In the genomic region with DNA sequence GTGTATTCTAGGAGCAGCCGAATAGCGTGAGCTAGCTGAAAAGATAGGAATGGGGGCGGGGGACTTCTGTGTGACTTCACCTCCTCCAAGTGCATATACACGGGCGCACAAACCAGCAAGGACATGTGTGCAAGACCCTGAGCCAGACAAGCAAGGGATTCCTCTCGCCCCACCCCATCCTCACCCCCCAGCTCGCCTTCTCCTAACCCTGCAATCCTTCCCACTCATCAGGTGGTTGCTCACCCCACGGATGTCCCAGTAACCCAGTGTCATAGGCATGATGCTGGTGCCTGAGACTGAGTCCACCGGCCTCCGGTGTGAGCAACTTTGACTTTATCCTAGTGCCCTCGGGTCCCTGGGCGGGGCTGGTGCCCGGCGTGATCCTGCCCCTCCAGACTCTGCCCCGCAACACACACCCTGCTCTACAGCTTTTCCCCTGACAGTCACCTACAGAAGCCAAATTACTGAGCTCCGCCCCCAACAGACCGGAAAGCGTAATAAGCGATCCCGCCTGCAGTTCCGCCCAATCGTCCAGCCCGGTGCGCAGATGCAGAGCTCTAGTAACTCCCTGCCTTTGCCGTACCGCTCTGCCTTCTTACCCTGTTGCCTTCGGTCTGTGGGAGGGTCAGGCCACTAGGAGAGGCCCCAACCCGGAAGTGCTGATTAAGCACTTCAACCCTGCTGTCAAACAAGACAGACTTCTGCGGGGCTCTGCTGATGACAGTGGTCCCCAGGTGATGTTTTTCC, we compare ENCODE assay signal across 7 mouse cellular contexts. TPM values are rescaled to one million over a fixed set of nuclear protein-coding genes. Genes with fewer than 3 reads are reported as not detected.
DNase-seq lines count a peak whose midpoint lies in the region; ATAC-seq and TF ChIP-seq lines count a peak whose summit lies in the region.

A gene (minus strand): TSS at position 501 of the 747 bp plus-strand sequence.

- TF ChIP-seq CTCF in bone marrow macrophage, adult 2 months (IDR thresholded peaks at IDR 0.05; ENCODE audit: low read depth, low read length) = no peak
- TF ChIP-seq CTCF in heart, adult 2 months (IDR thresholded peaks at IDR 0.05) = peak; percentile 43
- 0 out of 2 replicates have a peak, but pooled peaks have one; percentile 9 for TF ChIP-seq CTCF in kidney, adult 2 months (conservative IDR thresholded peaks at IDR 0.05; ENCODE audit: insufficient read depth, insufficient read length, low read depth, low read length)
- TF ChIP-seq CTCF in small intestine, adult 2 months (IDR thresholded peaks at IDR 0.05; ENCODE audit: extremely low read depth, insufficient read length, insufficient replicate concordance, low read depth, low read length) = no peak

- H3K4me1 ChIP-seq in bone marrow macrophage, adult 2 months (ENCODE audit: control insufficient read depth, insufficient read depth, low read length) = peaks cover 35% of the 10 kb centered on the region
- peaks cover 6% of the 10 kb centered on the region; the same call in 1 of the 2 replicates for H3K4me1 ChIP-seq in embryonic facial prominence, embryonic 15.5 days
- no peaks in the 10 kb centered on the region for H3K4me1 ChIP-seq in heart, adult 2 months (ENCODE audit: control insufficient read depth, insufficient read depth, low read length)
- H3K4me1 ChIP-seq in kidney, adult 2 months (ENCODE audit: control insufficient read depth, insufficient read depth, low read length) = peaks cover 3% of the 10 kb centered on the region; the same call in 1 of the 2 replicates
- no peaks in the 10 kb centered on the region for H3K4me1 ChIP-seq in limb, embryonic 11.5 days (ENCODE audit: control insufficient read depth, insufficient read depth, low read length)
- peaks cover 14% of the 10 kb centered on the region for H3K4me1 ChIP-seq in midbrain, embryonic 13.5 days (replicated peaks)
- H3K4me1 ChIP-seq in small intestine, adult 2 months (ENCODE audit: control insufficient read depth, insufficient read depth, insufficient read length, low read length) = peaks cover 16% of the 10 kb centered on the region

- H3K9me3 ChIP-seq in embryonic facial prominence, embryonic 15.5 days (replicated peaks) = no peaks in the 10 kb centered on the region
- no peaks in the 10 kb centered on the region for H3K9me3 ChIP-seq in limb, embryonic 11.5 days (ENCODE audit: control insufficient read depth, low read length)
- no peaks in the 10 kb centered on the region for H3K9me3 ChIP-seq in midbrain, embryonic 13.5 days

- H3K4me2 ChIP-seq in embryonic facial prominence, embryonic 15.5 days (replicated peaks) = peak within 1 kb of the TSS; percentile 76
- peak within 1 kb of the TSS; percentile 87 for H3K4me2 ChIP-seq in limb, embryonic 11.5 days (ENCODE audit: low read depth, severe bottlenecking)
- H3K4me2 ChIP-seq in midbrain, embryonic 13.5 days (replicated peaks) = peak within 1 kb of the TSS; percentile 83

- H3K27me3 ChIP-seq in embryonic facial prominence, embryonic 15.5 days = no peaks in the 10 kb centered on the region
- no peaks in the 10 kb centered on the region for H3K27me3 ChIP-seq in heart, adult 2 months (ENCODE audit: control insufficient read depth, insufficient read depth, low read length)
- no peaks in the 10 kb centered on the region for H3K27me3 ChIP-seq in kidney, adult 2 months (replicated peaks; ENCODE audit: control insufficient read depth, insufficient read depth, low read length)
- H3K27me3 ChIP-seq in limb, embryonic 11.5 days (ENCODE audit: control insufficient read depth, insufficient read depth, low read length) = no peaks in the 10 kb centered on the region
- H3K27me3 ChIP-seq in midbrain, embryonic 13.5 days = peaks cover 6% of the 10 kb centered on the region; the same call in 1 of the 2 replicates
- no peaks in the 10 kb centered on the region for H3K27me3 ChIP-seq in small intestine, adult 2 months (ENCODE audit: control insufficient read depth, insufficient read depth, low read length)

- peak; percentile 88 for ATAC-seq in embryonic facial prominence, embryonic 15.5 days (ENCODE audit: insufficient number of reproducible peaks, low FRiP score, low TSS enrichment, low read depth)
- ATAC-seq in limb, embryonic 11.5 days (ENCODE audit: insufficient number of reproducible peaks, low FRiP score, low TSS enrichment, low read depth) = peak; percentile 89
- peak; percentile 95 for ATAC-seq in midbrain, embryonic 13.5 days

- TF ChIP-seq EP300 in heart, adult 2 months (IDR thresholded peaks at IDR 0.05; ENCODE audit: insufficient read depth, low read depth, low read length) = peak; percentile 58; the same call in 1 of the 2 replicates

- H3K79me2 ChIP-seq in heart, adult 2 months (replicated peaks; ENCODE audit: control insufficient read depth, insufficient read depth, low read length) = no peaks in the 10 kb centered on the region

- intact Hi-C loops in heart, adult 2 months (cut with DNase I) = loop anchor here (2.0 kb wide), 1 partner anchor 26 kb away; no protein-coding TSS in a partner anchor

- peak within 1 kb of the TSS; percentile 37; the same call in 1 of the 2 replicates for H3K9ac ChIP-seq in embryonic facial prominence, embryonic 15.5 days
- H3K9ac ChIP-seq in heart, adult 2 months (ENCODE audit: low read depth, low read length) = peak within 1 kb of the TSS; percentile 69
- peak within 1 kb of the TSS; percentile 68 for H3K9ac ChIP-seq in limb, embryonic 11.5 days (ENCODE audit: low read length)
- H3K9ac ChIP-seq in midbrain, embryonic 13.5 days (replicated peaks) = peak within 1 kb of the TSS; percentile 65

- H3K36me3 ChIP-seq in embryonic facial prominence, embryonic 15.5 days = no peaks in the 10 kb centered on the region
- no peaks in the 10 kb centered on the region for H3K36me3 ChIP-seq in heart, adult 2 months (ENCODE audit: control insufficient read depth, insufficient read depth, low read length)
- no peaks in the 10 kb centered on the region for H3K36me3 ChIP-seq in kidney, adult 2 months (ENCODE audit: control insufficient read depth, insufficient read depth, low read length)
- H3K36me3 ChIP-seq in limb, embryonic 11.5 days (ENCODE audit: control insufficient read depth, insufficient read depth, low read length) = no peaks in the 10 kb centered on the region
- H3K36me3 ChIP-seq in midbrain, embryonic 13.5 days = no peaks in the 10 kb centered on the region
- no peaks in the 10 kb centered on the region for H3K36me3 ChIP-seq in small intestine, adult 2 months (ENCODE audit: control insufficient read depth, insufficient read depth, low read length)

- DNase-seq in heart, adult 2 months = peak; percentile 89 to 93
- DNase-seq in kidney, adult 2 months = peak; percentile 96
- peak; percentile 84 for DNase-seq in limb, embryonic 11.5 days (ENCODE audit: low spot score)

- no peak for TF ChIP-seq POLR2A in bone marrow macrophage, adult 2 months (IDR thresholded peaks at IDR 0.05; ENCODE audit: borderline replicate concordance, low read depth, low read length)
- peak; percentile 91 for TF ChIP-seq POLR2A in heart, adult 2 months (IDR thresholded peaks at IDR 0.05; ENCODE audit: insufficient read depth, low read depth, low read length)
- peak; percentile 49 for TF ChIP-seq POLR2A in kidney, adult 2 months (IDR thresholded peaks at IDR 0.05; ENCODE audit: low read depth, low read length)
- TF ChIP-seq POLR2A in small intestine, adult 2 months (IDR thresholded peaks at IDR 0.05; ENCODE audit: low read depth, low read length) = peak; percentile 75

- H3K4me3 ChIP-seq in bone marrow macrophage, adult 2 months (ENCODE audit: insufficient read depth, low read length) = peak within 1 kb of the TSS; percentile 63
- peak within 1 kb of the TSS; percentile 52 for H3K4me3 ChIP-seq in embryonic facial prominence, embryonic 15.5 days (replicated peaks)
- peak within 1 kb of the TSS; percentile 69 for H3K4me3 ChIP-seq in heart, adult 2 months
- H3K4me3 ChIP-seq in kidney, adult 2 months (ENCODE audit: insufficient read depth, low read depth, low read length) = peak within 1 kb of the TSS; percentile 58
- H3K4me3 ChIP-seq in limb, embryonic 11.5 days (ENCODE audit: low read depth, low read length) = peak within 1 kb of the TSS; percentile 53
- peak within 1 kb of the TSS; percentile 53 for H3K4me3 ChIP-seq in midbrain, embryonic 13.5 days (replicated peaks)
- peak within 1 kb of the TSS; percentile 60 for H3K4me3 ChIP-seq in small intestine, adult 2 months (ENCODE audit: low read depth, low read length)

- 4% methylated on average over 29 of the region's 29 CpGs for WGBS in embryonic facial prominence, embryonic 15.5 days
- WGBS in heart, adult 2 months = 7% methylated on average over 29 of the region's 29 CpGs
- WGBS in kidney, adult 2 months = 5% methylated on average over 29 of the region's 29 CpGs
- WGBS in limb, embryonic 11.5 days = 8% methylated on average over 29 of the region's 29 CpGs
- 7% methylated on average over 29 of the region's 29 CpGs for WGBS in midbrain, embryonic 13.5 days
- 3% methylated on average over 29 of the region's 29 CpGs for WGBS in small intestine, adult 2 months

- peak within 1 kb of the TSS; percentile 75 for H3K27ac ChIP-seq in bone marrow macrophage, adult 2 months (ENCODE audit: insufficient read depth, low read depth, low read length)
- H3K27ac ChIP-seq in embryonic facial prominence, embryonic 15.5 days (replicated peaks) = peak within 1 kb of the TSS; percentile 35
- peak within 1 kb of the TSS; percentile 86 for H3K27ac ChIP-seq in heart, adult 2 months
- peak within 1 kb of the TSS; percentile 34 for H3K27ac ChIP-seq in kidney, adult 2 months (ENCODE audit: insufficient read depth, low read depth, low read length)
- no peak within 1 kb of the TSS for H3K27ac ChIP-seq in limb, embryonic 11.5 days (replicated peaks; ENCODE audit: low read depth, low read length)
- peak within 1 kb of the TSS; percentile 16; the same call in 1 of the 2 replicates for H3K27ac ChIP-seq in midbrain, embryonic 13.5 days
- H3K27ac ChIP-seq in small intestine, adult 2 months (ENCODE audit: insufficient read depth, low read depth, low read length) = peak within 1 kb of the TSS; percentile 56

RNA-seq across cellular contexts. Expression of the gene that starts here (rescaled TPM):
- polyA plus RNA-seq in bone marrow macrophage, adult 2 months (2012; ENCODE audit: insufficient read depth, insufficient read length, missing spikeins) = 10.1 and 10.7 TPM in 2 replicates
- 12.7 and 15.3 TPM in 2 replicates for polyA plus RNA-seq in embryonic facial prominence, embryonic 15.5 days (2015; fragmentation: Nextera tagmentation; extraction: Ambion mirVana)
- total RNA-seq in heart, adult 2 months (2021) = 10 to 100 TPM; 11.7 to 11.9 TPM
- 17.1 and 24.6 TPM in 2 replicates for polyA plus RNA-seq in heart, adult 2 months (2012; rRNA removed)
- polyA plus RNA-seq in kidney, adult 2 months (2012; rRNA removed) = 23.4 and 23.9 TPM in 2 replicates
- 13.2 and 15.1 TPM in 2 replicates for polyA plus RNA-seq in limb, embryonic 11.5 days (2014; fragmentation: Nextera tagmentation; extraction: Ambion mirVana)
- 13.8 and 14.2 TPM in 2 replicates for polyA plus RNA-seq in midbrain, embryonic 13.5 days (2015; fragmentation: Nextera tagmentation; extraction: Ambion mirVana)
- polyA plus RNA-seq in small intestine, adult 2 months (2012; rRNA removed) = 5.6 and 16.1 TPM in 2 replicates

Comparison
In these comparisons a context has a peak if more than half of its experiments do, and no peak if none do; other contexts are left out.
1. CTCF ChIP-seq: peak in heart, adult 2 months (single experiment) and kidney, adult 2 months (single experiment); none in bone marrow macrophage, adult 2 months (single experiment) and small intestine, adult 2 months (single experiment).
2. Peak in every context shown above with its lines, with median percentiles within 50 percentile points of each other: H3K4me3 ChIP-seq, ATAC-seq, H3K4me2 ChIP-seq, H3K9ac ChIP-seq and DNase-seq.